Mouse (Mus musculus) large intestine, adult 2 months (tissue): Measurements from ENCODE around the gene Hnrnpl. TPM values are rescaled to one million over a fixed set of nuclear protein-coding genes. Genes with fewer than 3 reads are reported as not detected.
"Not testable (repeated sequence)": the region's sequence is repeated elsewhere in the genome, so short reads cannot be mapped to it uniquely, and the experiment has no call there.

Source experiments
- DNase-seq: peaks from one replicate; pipeline ENCODE4 v3.0.0-alpha.2; 2012; ENCODE audit warnings: low read depth, low spot score
- WGBS: fragments of 180-500 bp; shearing (Covaris S2); methylation state at CpG from one replicate; pipeline ENCODE4 v1.1.7; 2018; 5-methylcytosine and 5-hydroxymethylcytosine counted together
- polyA plus RNA-seq: library from polyadenylated mRNA; depleted of rRNA; stranded (reverse); fragments of >200 nt; gene quantifications from 2 replicates; pipeline ENCODE4 v1.2.3, GENCODE M21; 2012; rRNA removed

Gene Hnrnpl
- polyA plus RNA-seq, 1 experiment: 273 TPM

DNA sequence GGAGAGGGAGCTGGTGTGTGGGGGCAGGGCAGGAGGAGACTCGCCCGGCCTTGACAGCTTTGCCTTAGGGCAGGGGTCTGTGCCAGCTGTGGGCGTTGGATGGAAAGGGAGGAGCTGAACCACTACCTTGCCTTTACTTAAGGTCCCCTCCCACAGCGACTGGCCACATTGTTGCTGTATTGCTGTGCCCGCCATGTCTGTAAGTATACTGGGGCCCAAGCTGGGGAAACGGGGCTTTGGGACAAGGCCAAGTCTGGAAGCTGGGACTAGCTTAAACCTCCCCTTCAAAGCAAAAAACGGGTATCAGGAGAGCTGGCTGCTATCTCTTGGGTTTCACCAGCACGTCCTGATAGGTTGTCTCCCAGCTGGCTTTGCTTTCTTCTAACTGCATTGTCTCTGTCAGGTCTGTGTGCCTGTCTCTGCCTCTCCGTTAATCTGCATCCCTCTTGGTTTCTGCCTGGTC, 56.0 kb downstream of the Hnrnpl start:
- 60% methylated on average over 9 of the region's 9 CpGs for WGBS
- no peak for DNase-seq

DNA sequence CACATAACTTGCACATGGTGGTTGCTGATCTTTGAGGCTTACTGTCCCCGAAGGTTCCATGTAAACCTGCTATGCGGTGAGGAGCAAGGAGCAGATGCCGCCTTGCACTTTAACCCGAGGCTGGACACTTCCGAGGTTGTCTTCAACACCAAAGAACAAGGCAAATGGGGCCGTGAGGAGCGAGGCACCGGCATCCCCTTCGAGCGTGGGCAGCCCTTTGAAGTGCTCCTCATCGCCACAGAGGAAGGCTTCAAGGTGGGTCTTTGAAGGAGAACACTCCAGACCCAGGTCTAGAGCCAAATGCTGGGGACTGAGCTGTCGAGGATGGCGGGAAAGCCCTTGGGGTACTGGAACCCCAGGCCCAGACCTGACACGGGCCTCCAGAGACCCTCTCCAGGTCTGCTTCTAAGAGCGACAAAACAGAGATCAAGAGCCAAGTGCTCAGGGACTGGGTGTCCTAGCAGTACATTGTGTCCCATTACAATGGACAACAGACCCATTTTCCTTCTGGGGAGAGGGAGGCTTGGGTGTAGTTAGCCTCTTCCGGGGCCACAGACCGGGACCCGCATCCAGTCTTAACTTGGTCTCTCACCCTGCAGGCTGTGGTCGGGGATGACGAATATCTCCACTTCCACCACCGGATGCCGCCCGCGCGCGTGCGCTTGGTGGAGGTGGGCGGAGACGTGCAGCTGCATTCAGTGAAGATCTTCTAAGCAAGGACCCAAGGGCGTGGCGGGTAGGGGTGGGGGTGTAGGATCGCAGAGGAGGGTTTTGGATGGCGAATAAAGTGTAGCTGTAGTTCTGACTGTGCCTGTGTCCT, 57.4 kb downstream of the Hnrnpl start:
- DNase-seq: no peak
- WGBS: 37% methylated on average over 33 of the region's 33 CpGs

DNA sequence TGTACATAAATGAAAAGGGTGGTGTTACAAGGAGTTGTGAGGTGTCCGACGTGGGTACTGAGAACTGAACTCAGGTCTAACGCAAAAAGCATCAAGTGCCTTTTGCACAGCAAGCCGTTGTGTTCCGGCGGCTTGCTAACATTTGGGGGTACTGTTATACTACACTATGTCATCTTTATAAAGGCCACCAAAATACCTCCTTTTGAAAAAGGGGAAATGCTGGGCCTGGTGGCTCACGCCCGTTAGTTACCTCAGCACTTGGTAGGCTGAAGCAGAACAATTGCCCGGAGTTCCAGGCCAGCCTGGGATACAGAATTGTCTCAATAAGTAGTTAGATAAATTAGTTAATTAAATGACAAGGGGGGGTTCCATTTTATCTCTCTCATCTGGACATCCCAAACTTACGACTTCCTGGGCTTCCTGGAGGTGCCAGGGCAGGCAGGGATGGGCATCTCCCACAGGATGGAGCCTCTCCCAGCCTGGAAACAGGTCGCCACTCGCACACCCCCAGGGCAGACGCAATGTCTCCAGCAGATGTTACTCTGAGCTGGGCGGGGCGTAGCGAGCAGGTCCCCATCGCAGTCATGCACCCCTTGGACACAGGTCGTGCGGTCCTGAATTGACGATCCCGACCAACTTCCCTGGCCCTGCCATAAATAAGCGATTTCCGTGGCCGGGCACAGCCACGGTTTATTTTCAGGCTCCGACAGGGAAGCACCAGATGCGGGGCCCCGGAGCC, 58.6 kb downstream of the Hnrnpl start:
- DNase-seq: no peak
- 82% methylated on average over 28 of the region's 28 CpGs for WGBS

DNA sequence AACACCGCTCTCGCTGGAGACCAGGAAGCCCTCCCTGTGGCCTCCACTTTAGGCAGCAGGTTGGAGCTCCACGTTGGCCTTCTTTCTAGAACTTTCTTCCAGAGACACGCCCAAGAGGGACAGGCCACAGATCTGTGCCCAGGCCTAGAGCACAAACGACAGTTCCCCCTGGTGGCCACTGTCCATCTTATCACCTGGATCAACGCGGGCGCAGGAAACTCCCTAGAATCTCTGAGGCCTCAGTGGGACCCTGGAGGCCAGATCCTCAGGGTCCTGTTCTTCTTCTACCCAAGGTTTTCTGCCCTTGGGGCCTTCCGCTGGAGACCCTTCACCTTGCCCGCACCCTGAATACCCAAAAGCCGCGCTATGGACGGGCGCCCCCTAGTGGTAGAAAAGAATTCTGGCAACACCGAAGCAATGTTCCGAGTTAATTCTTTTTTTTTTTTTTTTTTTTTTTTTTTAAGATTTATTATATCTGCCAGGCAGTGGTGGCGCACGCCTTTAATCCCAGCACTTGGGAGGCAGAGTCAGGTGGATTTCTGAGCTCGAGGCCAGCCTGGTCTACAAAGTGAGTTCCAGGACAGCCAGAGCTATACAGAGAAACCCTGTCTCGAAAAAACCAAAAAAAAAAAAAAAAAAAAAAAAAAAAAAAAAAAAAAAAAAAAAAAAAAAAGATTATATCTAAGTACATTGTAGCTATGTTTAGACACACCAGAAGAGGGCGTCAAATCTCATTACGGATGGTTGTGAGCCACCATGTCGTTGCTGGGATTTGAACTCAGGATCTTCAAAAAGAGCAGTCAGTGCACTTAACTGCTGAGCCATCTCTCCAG, 59.4 kb downstream of the Hnrnpl start:
- 16% methylated on average over 23 of the region's 23 CpGs for WGBS
- DNase-seq: not testable (repeated sequence)

DNA sequence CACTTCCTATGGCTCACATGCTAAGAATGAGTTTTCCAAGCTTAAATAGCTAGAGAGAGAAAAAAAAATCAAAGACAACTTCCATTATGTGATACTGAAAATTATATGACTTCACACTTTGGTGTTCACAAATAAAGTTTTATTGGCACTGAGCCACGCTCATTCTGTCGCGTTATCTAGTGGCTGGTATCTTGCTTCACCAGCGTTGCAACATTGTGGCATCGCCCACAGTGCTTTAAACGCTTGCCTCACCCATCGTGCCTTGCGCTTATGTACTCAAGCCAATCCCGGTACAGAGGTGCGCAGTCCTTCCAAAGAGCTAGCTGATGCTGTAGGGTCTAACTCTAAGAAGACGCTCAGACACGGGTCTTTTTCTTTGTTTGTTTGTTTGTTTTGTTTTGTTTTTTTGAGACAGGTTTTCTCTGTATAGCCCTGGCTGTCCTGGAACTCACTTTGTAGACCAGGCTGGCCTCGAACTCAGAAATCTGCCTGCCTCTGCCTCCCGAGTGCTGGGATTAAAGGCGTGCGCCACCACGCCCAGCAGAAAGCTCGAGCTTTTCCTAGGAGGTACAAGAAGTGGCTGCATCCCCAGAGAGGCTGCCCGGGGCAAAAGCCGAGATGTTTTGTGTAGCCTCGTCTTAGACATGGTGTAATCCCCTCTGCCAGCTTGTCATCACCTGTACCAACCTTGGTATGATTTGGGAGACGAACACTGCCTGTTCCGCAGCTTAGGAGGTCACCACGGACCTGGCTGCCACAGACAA, 62.7 kb downstream of the Hnrnpl start:
- no peak for DNase-seq
- WGBS: 66% methylated on average over 24 of the region's 24 CpGs

Other genes starting within 250 kb of the Hnrnpl start
- 45.3 and 61.6 TPM in 2 replicates for gene Samd4b, start 210.4 kb upstream of the Hnrnpl start, polyA plus RNA-seq
- 52.1 and 72.9 TPM in 2 replicates for gene Pak4, start 210.4 kb upstream of the Hnrnpl start, polyA plus RNA-seq
- not detected in 2 replicates for gene Acp7, start 177.2 kb upstream of the Hnrnpl start, polyA plus RNA-seq
- gene Fbxo27, start 115.7 kb upstream of the Hnrnpl start, polyA plus RNA-seq: 1.6 and 1.8 TPM in 2 replicates
- 0.89 TPM in 2 replicates for gene Fbxo17, start 91.7 kb upstream of the Hnrnpl start, polyA plus RNA-seq
- 67.1 and 70.6 TPM in 2 replicates for gene Mrps12, start 66.7 kb upstream of the Hnrnpl start, polyA plus RNA-seq
- gene Sars2, start 66.5 kb upstream of the Hnrnpl start, polyA plus RNA-seq: 25.0 and 27.4 TPM in 2 replicates
- not detected in 2 replicates for gene Ccer2, start 52.4 kb upstream of the Hnrnpl start, polyA plus RNA-seq
- 40.2 and 53.9 TPM in 2 replicates for gene Sirt2, start 41.8 kb upstream of the Hnrnpl start, polyA plus RNA-seq
- gene Nfkbib, start 41.0 kb upstream of the Hnrnpl start, polyA plus RNA-seq: 56.7 and 72.9 TPM in 2 replicates
- gene Rinl, start 19.6 kb upstream of the Hnrnpl start, polyA plus RNA-seq: 6.4 and 7.5 TPM in 2 replicates
- 244 and 306 TPM in 2 replicates for gene Ech1, start 16.7 kb downstream of the Hnrnpl start, polyA plus RNA-seq
- gene Lgals4, start 25.3 kb downstream of the Hnrnpl start, polyA plus RNA-seq: 4,043 and 4,779 TPM in 2 replicates
- 0.59 and 1.9 TPM in 2 replicates for gene Lgals7, start 55.3 kb downstream of the Hnrnpl start, polyA plus RNA-seq
- gene Capn12, start 72.9 kb downstream of the Hnrnpl start, polyA plus RNA-seq: 0.14 and 0.22 TPM in 2 replicates
- gene Actn4, start 153.8 kb downstream of the Hnrnpl start, polyA plus RNA-seq: 542 and 776 TPM in 2 replicates
- 281 and 323 TPM in 2 replicates for gene Eif3k, start 173.3 kb downstream of the Hnrnpl start, polyA plus RNA-seq
- gene Map4k1, start 173.5 kb downstream of the Hnrnpl start, polyA plus RNA-seq: 21.4 and 27.4 TPM in 2 replicates